Mouse (Mus musculus) liver, postnatal 0 days (tissue): ENCODE measurements around the gene Ndufv2.

Source experiments
- CTCF ChIP-seq: sonication (generic); IDR thresholded peaks from 2 replicates; pipeline ENCODE4 v1.5.1; 2016; ENCODE audit warnings: antibody characterized with exemption, low read depth
- EP300 ChIP-seq: IDR thresholded peaks from 2 replicates; pipeline ENCODE4 v1.6.1; 2016; ENCODE audit warnings: antibody characterized with exemption, low read depth, mild to moderate bottlenecking

DNA sequence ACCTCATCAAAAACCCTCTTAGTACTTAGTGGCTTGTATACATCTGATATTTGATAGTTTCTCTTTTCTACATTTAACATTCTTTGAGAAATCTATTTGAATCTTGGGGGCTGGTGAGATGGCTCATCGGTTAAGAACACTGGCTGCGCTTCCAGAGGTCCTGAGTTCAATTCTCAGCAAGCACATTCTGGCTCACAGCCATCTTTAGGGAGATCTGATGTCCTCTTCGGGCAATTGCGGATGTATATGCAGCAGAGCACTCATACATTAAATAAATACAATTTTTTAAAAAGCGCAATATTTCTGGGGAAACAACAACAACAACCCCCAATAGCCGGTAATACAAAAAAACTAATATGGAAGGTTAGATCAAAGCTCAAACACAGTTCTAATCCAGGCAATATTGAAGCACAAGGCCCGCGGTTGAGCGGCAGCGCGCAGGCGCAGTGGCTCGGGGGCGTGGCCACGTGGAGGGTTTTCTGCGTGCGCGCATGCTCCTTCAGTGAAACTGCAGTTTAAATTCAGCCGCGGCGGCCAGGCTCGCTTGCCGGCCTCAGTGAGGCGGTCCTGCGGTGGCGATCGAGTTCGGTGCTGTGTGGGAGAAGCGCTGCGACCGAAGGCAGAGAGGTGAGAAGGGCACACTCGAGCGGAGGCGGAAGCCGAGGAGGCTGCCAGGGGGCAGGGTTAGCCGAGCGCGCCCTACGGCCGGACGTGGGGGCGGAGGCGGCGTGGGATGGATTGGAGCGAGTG is 21.9 kb upstream of the Ndufv2 start, which contains the start of gene Ddx11:
- TF ChIP-seq EP300 (no peak), CTCF (peak; percentile 15; the same call in 1 of the 2 replicates)
